Mouse (Mus musculus) neural tube, embryonic 11.5 days (tissue): Measurements from ENCODE around the gene Col28a1. TPM values are rescaled to one million over a fixed set of nuclear protein-coding genes. Genes with fewer than 3 reads are reported as not detected.

Experiments
- ATAC-seq: fragments of 200-750 bp; cut with Nextera tagmentation; 2 replicates; pipeline ENCODE4 v1.8.0; 2017; ENCODE audit warnings: moderate number of reproducible peaks, mild to moderate bottlenecking, moderate TSS enrichment, moderate library complexity; ENCODE audit not compliant: insufficient read depth, low FRiP score, low TSS enrichment
- DNase-seq: peaks from one replicate; pipeline ENCODE4 v3.0.0-alpha.2; 2015; ENCODE audit warnings: low spot score
- H3K27ac ChIP-seq: fragments of 300-500 bp; sonication (generic); 2 replicates; pipeline ENCODE4 v1.5.1; 2014; ENCODE audit warnings: low read depth, mild to moderate bottlenecking, low read length
- H3K27me3 ChIP-seq: fragments of 300-500 bp; sonication (generic); 2 replicates; pipeline ENCODE4 v1.6.1; 2014; ENCODE audit warnings: mild to moderate bottlenecking, low read length, mixed read lengths; ENCODE audit not compliant: control insufficient read depth, insufficient read depth
- H3K36me3 ChIP-seq: fragments of 300-500 bp; sonication (generic); 2 replicates; pipeline ENCODE4 v1.6.1; 2014; ENCODE audit warnings: mild to moderate bottlenecking, low read length, moderate library complexity, mixed read lengths; ENCODE audit not compliant: control insufficient read depth, insufficient read depth
- H3K4me1 ChIP-seq: fragments of 300-500 bp; sonication (generic); 2 replicates; pipeline ENCODE4 v1.6.1; 2014; ENCODE audit warnings: low read length, mixed read lengths; ENCODE audit not compliant: control insufficient read depth, insufficient read depth
- H3K4me2 ChIP-seq: fragments of 300-500 bp; sonication (generic); 2 replicates; pipeline ENCODE4 v1.6.1; 2014; ENCODE audit warnings: low read depth, mild to moderate bottlenecking, moderate library complexity
- H3K4me3 ChIP-seq: fragments of 300-500 bp; sonication (generic); 2 replicates; pipeline ENCODE4 v1.5.1; 2014; ENCODE audit warnings: low read depth, low read length
- H3K9ac ChIP-seq: fragments of 300-500 bp; sonication (generic); 2 replicates; pipeline ENCODE4 v1.6.1; 2014; ENCODE audit warnings: mild to moderate bottlenecking, low read length
- H3K9me3 ChIP-seq: fragments of 300-500 bp; sonication (generic); 2 replicates; pipeline ENCODE4 v1.6.1; 2016; ENCODE audit warnings: low read length; ENCODE audit not compliant: control insufficient read depth
- WGBS: fragments of 180-500 bp; shearing (Covaris S2); extraction: QIAGEN DNeasy Blood & Tissue Kit; methylation state at CpG from one replicate; pipeline ENCODE4 v1.1.7; 2014; 5-methylcytosine and 5-hydroxymethylcytosine counted together
- polyA plus RNA-seq: library from polyadenylated mRNA; unstranded; fragments of >200 nt; fragmentation: Nextera tagmentation; extraction: Ambion mirVana; gene quantifications from 2 replicates; pipeline ENCODE4 v1.2.1, GENCODE M21; 2014

Col28a1 gene
- polyA plus RNA-seq, 1 experiment from 2014 or later = 0.05 TPM

- no peak for DNase-seq
- Histone ChIP-seq H3K9ac (peak overlapping the region; percentile 9; the same call in 1 of the 2 replicates), H3K36me3 (no peaks in the 10 kb centered on the region), H3K27ac (no peak overlapping the region), H3K9me3 (no peaks in the 10 kb centered on the region), H3K4me3 (no peak overlapping the region), H3K4me1 (no peaks in the 10 kb centered on the region), H3K27me3 (no peaks in the 10 kb centered on the region), H3K4me2 (no peak overlapping the region)
- no peak for ATAC-seq
- 40% methylated on average over 10 of the region's 10 CpGs for WGBS
These were observed 13.9 kb downstream of the Col28a1 start for GRCm38 (mm10) chr6:8178397-8178941.

- Histone ChIP-seq H3K9me3 (no peaks in the 10 kb centered on the region), H3K4me1 (no peaks in the 10 kb centered on the region), H3K9ac (no peak overlapping the region), H3K27ac (no peak overlapping the region), H3K4me3 (no peak overlapping the region), H3K27me3 (no peaks in the 10 kb centered on the region), H3K4me2 (no peak overlapping the region), H3K36me3 (no peaks in the 10 kb centered on the region)
- ATAC-seq = no peak
- DNase-seq = no peak
- 84% methylated on average over 2 of the region's 2 CpGs for WGBS
These were observed 16.3 kb downstream of the Col28a1 start for GRCm38 (mm10) chr6:8176116-8176515.

- Histone ChIP-seq H3K4me3 (no peak overlapping the region), H3K4me1 (no peaks in the 10 kb centered on the region), H3K9me3 (no peaks in the 10 kb centered on the region), H3K36me3 (no peaks in the 10 kb centered on the region), H3K27me3 (no peaks in the 10 kb centered on the region), H3K27ac (no peak overlapping the region), H3K9ac (no peak overlapping the region), H3K4me2 (no peak overlapping the region)
- DNase-seq (no peak), ATAC-seq (no peak)
- WGBS = 94% methylated on average over 7 of the region's 7 CpGs
These were observed 17.1 kb downstream of the Col28a1 start for GRCm38 (mm10) chr6:8175346-8175745.

DNA sequence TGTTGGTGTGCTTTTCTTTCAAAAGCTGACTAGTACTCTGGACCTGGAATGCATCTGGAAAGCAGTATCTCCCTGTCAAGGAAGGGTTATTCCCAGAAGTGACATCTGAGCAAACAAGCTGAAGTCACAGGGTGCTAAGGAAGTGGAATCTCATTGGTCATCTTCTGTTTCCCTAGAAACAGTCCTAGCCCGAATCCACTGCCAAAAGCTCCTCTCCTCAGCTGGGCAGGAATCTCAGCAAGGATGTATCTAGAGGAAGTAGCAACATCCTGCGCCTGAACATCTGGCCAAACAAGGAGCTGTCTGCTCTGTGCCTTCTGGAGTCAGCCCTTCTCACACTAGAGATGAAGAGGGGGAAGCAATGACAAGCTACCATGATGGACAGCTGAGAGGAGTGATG, 18.4 kb downstream of the Col28a1 start:
- no peaks in the 10 kb centered on the region for H3K4me1 ChIP-seq
- no peak overlapping the region for H3K9ac ChIP-seq
- H3K4me2 ChIP-seq = no peak overlapping the region
- WGBS = 57% methylated on average over 2 of the region's 2 CpGs
- H3K9me3 ChIP-seq = no peaks in the 10 kb centered on the region
- no peaks in the 10 kb centered on the region for H3K36me3 ChIP-seq
- ATAC-seq (no peak), DNase-seq (no peak)
- no peak overlapping the region for H3K27ac ChIP-seq
- no peak overlapping the region for H3K4me3 ChIP-seq
- no peaks in the 10 kb centered on the region for H3K27me3 ChIP-seq

DNA sequence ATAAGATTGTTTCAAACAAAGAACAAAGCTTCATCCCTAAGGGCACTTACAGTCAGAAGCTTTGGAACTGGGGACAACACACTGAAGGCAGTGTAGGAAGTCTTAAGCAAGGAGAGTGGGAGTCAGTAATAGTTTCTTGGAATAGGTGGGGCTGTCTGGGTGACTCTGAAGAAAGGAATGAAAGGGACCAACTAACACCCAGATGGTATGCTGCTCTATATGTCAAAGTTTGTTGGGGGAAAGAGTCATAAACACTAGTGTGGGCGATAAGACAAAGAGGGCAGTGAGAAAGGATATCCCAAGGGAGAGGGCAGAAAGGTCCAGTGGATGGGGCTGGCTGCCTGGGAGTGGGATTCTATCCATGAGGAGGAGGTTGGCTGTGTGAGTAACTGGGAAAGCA, 20.3 kb downstream of the Col28a1 start:
- no peak for ATAC-seq

DNA sequence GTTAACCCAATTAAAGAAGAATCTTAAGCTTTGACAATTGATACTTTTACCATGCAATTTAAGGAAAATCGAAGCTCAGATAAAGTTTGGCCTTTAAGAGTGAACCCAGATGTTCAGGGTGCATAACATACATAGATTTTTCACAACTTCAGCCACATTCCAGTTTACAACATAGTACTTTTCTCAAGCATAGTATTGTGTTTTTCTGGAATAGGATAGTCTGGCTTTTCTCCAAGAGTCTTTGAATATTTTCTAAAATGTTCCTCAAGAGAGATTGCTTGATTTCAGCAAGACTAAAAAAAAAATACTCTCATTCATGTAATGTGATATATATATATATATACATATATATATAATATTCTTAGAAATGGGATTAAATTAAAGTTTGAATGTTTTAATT, 27.7 kb downstream of the Col28a1 start:
- H3K27me3 ChIP-seq = no peaks in the 10 kb centered on the region
- no peak overlapping the region for H3K27ac ChIP-seq
- no peaks in the 10 kb centered on the region for H3K4me1 ChIP-seq
- WGBS = 71% methylated on average over 1 of the region's 1 CpGs
- DNase-seq = no peak
- no peak overlapping the region for H3K9ac ChIP-seq
- H3K36me3 ChIP-seq = no peaks in the 10 kb centered on the region
- no peak overlapping the region for H3K4me3 ChIP-seq
- H3K9me3 ChIP-seq = no peaks in the 10 kb centered on the region
- no peak for ATAC-seq
- H3K4me2 ChIP-seq = no peak overlapping the region

More for the DNA sequence above, 20.3 kb downstream of the Col28a1 start:
- Histone ChIP-seq H3K9ac (no peak overlapping the region), H3K27ac (no peak overlapping the region), H3K4me2 (no peak overlapping the region), H3K9me3 (no peaks in the 10 kb centered on the region), H3K27me3 (no peaks in the 10 kb centered on the region), H3K36me3 (no peaks in the 10 kb centered on the region), H3K4me1 (no peaks in the 10 kb centered on the region), H3K4me3 (no peak overlapping the region)
- WGBS = 43% methylated on average over 1 of the region's 1 CpGs
- no peak for DNase-seq

GRCm38 (mm10) chr6:8160001-8160400, 32.4 kb downstream of the Col28a1 start:
- Histone ChIP-seq H3K36me3 (no peaks in the 10 kb centered on the region), H3K4me2 (no peak overlapping the region), H3K27me3 (no peaks in the 10 kb centered on the region), H3K4me1 (no peaks in the 10 kb centered on the region), H3K9me3 (no peaks in the 10 kb centered on the region), H3K9ac (no peak overlapping the region), H3K27ac (no peak overlapping the region), H3K4me3 (no peak overlapping the region)
- WGBS = 68% methylated on average over 2 of the region's 2 CpGs
- DNase-seq (no peak), ATAC-seq (no peak)

DNA sequence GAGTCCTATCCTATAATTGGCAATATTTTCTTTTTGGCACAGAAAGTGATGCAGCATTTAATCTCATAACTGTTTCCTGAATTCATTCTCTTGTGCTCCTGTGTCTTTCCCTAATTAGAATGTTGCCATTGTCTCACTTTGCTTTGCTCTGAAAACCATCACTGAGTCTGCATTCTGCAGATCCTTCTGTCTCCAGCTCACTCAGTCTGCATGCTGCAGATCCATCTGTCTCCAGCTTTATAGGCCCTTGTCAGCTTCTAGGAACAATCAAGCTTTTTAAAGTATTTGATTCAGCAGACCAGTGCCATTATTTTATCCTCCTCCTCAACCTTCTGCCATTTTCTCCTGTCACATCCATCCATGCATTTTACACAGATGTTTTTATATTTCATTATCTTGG, 35.3 kb downstream of the Col28a1 start:
- DNase-seq (no peak), ATAC-seq (no peak)
- Histone ChIP-seq H3K4me1 (no peaks in the 10 kb centered on the region), H3K4me3 (no peak overlapping the region), H3K9me3 (no peaks in the 10 kb centered on the region), H3K4me2 (no peak overlapping the region), H3K36me3 (no peaks in the 10 kb centered on the region), H3K9ac (no peak overlapping the region), H3K27ac (no peak overlapping the region), H3K27me3 (no peaks in the 10 kb centered on the region)

- Histone ChIP-seq H3K4me2 (no peak overlapping the region), H3K27me3 (no peaks in the 10 kb centered on the region), H3K4me3 (no peak overlapping the region), H3K4me1 (no peaks in the 10 kb centered on the region), H3K27ac (no peak overlapping the region), H3K9ac (no peak overlapping the region), H3K9me3 (no peaks in the 10 kb centered on the region), H3K36me3 (no peaks in the 10 kb centered on the region)
- peak; percentile 65; the same call in 1 of the 2 replicates for ATAC-seq
- no peak for DNase-seq
- WGBS = 63% methylated on average over 10 of the region's 10 CpGs
These were observed 39.7 kb downstream of the Col28a1 start for GRCm38 (mm10) chr6:8152551-8153361.
